Mouse (Mus musculus): ENCODE results near the gene Fchsd2. TPM values are rescaled to one million over a fixed set of nuclear protein-coding genes. Genes with fewer than 3 reads are reported as not detected.
A peak's percentile ranks its signal among the peaks of the same experiment; 100 is the strongest.

The Fchsd2 gene
- polyA plus RNA-seq, 1 experiment: 21.5 TPM

DNA sequence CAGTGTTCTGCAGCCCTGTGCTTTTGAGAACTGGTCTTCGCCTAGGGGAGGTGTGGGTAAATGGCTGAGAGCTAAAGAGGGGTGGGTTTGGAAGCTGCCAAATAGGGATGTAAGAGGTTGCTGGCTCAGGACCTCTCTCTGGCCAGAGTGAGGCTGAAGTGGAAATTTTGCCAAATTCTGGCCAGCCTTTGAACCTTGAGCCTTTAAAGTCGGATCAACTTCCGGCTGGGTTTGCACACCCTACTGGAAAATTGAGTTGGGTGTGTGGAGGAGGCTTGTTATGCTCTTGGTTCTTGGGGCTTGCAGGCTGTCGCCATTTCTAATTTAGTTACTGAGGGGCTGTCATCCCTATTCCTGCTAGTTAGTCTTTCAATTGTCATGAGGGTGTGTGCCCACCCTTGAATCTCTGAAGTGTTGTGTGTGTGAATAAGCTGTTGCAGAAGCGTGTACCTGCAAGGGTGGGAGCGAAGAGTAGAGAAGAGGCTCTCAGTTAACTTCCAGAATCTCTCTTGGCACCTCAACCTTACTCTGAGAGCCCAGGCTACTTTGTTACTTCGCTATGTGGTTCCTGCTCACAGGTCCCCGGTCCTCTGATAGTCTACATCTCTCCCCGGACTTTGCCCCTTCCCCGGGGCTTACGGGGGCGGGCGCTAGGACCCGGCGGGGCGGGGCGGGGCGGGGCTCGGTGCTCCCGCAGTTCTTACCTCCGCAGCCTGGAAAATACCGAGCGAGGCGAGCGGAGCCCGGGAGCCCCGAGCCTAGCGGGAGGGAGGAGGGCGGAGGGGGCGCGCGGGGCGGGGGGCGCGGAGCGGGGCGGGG, 227.9 kb downstream of the Fchsd2 start:
- WGBS: 7% methylated on average over 36 of the region's 37 CpGs
- peak in 1 of 2 experiments; percentile 23 for DNase-seq (ENCODE audit: low read depth in 1 of 2, low spot score in 2 of 2)
- Histone ChIP-seq H3K4me3 (ENCODE audit: extremely low read depth, insufficient read depth, insufficient read length) (peak overlapping the region; percentile 65), H3K27ac (ENCODE audit: insufficient read depth, low read length) (no peak overlapping the region), H3K4me1 (ENCODE audit: control insufficient read depth, insufficient read depth, insufficient read length) (peaks cover 21% of the 10 kb centered on the region; the same call in 1 of the 2 replicates), H3K27me3 (ENCODE audit: control insufficient read depth, insufficient read depth, low read length) (peaks cover 3% of the 10 kb centered on the region; the same call in 1 of the 2 replicates), H3K36me3 (ENCODE audit: control insufficient read depth, insufficient read depth, low read length) (no peaks in the 10 kb centered on the region)
- TF ChIP-seq POLR2A (IDR thresholded peaks at IDR 0.05; ENCODE audit: low read depth, low read length) (no peak), CTCF (IDR thresholded peaks at IDR 0.05; ENCODE audit: extremely low read depth, insufficient read depth, insufficient read length, insufficient replicate concordance) (no peak)

DNA sequence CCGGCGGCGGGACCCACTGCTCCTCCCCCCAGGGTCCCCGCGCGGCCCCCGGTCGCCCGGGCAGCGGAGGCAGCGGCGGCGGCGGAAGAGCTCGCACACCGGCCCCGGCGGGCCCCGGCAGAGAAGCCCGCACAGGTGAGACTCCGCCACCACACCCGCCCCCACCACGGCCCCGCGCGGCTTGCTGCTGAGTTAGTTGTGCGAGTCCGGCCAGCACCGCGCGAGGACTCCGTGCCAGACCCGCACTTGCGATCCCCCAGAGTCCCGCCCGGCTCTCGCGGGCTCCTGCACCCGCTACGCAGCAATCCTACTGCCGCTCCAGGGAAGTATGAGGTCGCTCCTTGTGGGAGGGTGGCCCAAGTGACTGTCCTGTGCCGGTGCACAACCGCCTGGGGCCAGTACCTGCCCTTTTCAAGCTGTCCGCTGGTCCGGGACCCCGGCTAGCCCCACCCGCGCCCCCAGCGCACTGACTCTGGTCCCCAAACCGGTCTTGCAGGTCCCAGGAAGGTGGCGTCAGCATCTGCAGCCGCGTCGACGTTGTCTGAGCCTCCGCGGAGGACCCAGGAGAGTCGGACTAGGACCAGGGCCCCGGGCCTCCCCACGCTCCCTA, 228.7 kb downstream of the Fchsd2 start:
- WGBS: 2% methylated on average over 60 of the region's 61 CpGs
- peak in 1 of 2 experiments; percentile 22 for DNase-seq (ENCODE audit: low read depth in 1 of 2, low spot score in 2 of 2)
- Histone ChIP-seq H3K4me1 (ENCODE audit: control insufficient read depth, insufficient read depth, insufficient read length) (peaks cover 16% of the 10 kb centered on the region; the same call in 1 of the 2 replicates), H3K36me3 (ENCODE audit: control insufficient read depth, insufficient read depth, low read length) (no peaks in the 10 kb centered on the region), H3K27me3 (ENCODE audit: control insufficient read depth, insufficient read depth, low read length) (peaks cover 3% of the 10 kb centered on the region; the same call in 1 of the 2 replicates), H3K27ac (ENCODE audit: insufficient read depth, low read length) (no peak overlapping the region), H3K4me3 (ENCODE audit: extremely low read depth, insufficient read depth, insufficient read length) (peak overlapping the region; percentile 65)
- TF ChIP-seq CTCF (IDR thresholded peaks at IDR 0.05; ENCODE audit: extremely low read depth, insufficient read depth, insufficient read length, insufficient replicate concordance) (no peak), POLR2A (IDR thresholded peaks at IDR 0.05; ENCODE audit: low read depth, low read length) (no peak)

DNA sequence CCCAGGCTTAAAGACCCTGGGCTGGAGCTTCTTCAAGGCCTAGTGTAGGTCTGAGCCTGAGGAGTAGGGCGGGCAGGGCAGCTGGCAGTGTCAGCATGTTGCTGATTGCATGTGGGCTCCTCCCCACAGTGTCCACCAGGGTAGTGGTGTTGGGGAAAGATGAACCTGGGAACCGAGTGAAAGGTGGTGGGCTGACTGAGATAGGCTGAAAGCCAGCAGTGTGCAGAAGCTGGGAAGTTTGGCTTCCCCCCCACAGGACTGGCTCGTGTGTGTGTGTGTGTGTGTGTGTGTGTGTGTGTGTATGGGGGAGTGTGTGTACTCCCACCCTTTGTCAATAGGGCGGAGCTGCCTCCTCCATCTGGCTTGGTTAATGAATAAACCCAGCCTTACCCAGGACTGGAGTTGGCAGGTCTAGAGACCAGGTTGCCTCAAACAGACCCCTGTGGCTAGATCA, 230.5 kb downstream of the Fchsd2 start:
- 73% methylated on average over 4 of the region's 4 CpGs for WGBS
- Histone ChIP-seq H3K4me3 (ENCODE audit: extremely low read depth, insufficient read depth, insufficient read length) (no peak overlapping the region), H3K27ac (ENCODE audit: insufficient read depth, low read length) (no peak overlapping the region), H3K27me3 (ENCODE audit: control insufficient read depth, insufficient read depth, low read length) (peaks cover 3% of the 10 kb centered on the region; the same call in 1 of the 2 replicates), H3K36me3 (ENCODE audit: control insufficient read depth, insufficient read depth, low read length) (no peaks in the 10 kb centered on the region), H3K4me1 (ENCODE audit: control insufficient read depth, insufficient read depth, insufficient read length) (peaks cover 16% of the 10 kb centered on the region; the same call in 1 of the 2 replicates)
- no peak for DNase-seq (ENCODE audit: low read depth in 1 of 2, low spot score in 2 of 2)
- TF ChIP-seq POLR2A (IDR thresholded peaks at IDR 0.05; ENCODE audit: low read depth, low read length) (no peak), CTCF (IDR thresholded peaks at IDR 0.05; ENCODE audit: extremely low read depth, insufficient read depth, insufficient read length, insufficient replicate concordance) (no peak)

DNA sequence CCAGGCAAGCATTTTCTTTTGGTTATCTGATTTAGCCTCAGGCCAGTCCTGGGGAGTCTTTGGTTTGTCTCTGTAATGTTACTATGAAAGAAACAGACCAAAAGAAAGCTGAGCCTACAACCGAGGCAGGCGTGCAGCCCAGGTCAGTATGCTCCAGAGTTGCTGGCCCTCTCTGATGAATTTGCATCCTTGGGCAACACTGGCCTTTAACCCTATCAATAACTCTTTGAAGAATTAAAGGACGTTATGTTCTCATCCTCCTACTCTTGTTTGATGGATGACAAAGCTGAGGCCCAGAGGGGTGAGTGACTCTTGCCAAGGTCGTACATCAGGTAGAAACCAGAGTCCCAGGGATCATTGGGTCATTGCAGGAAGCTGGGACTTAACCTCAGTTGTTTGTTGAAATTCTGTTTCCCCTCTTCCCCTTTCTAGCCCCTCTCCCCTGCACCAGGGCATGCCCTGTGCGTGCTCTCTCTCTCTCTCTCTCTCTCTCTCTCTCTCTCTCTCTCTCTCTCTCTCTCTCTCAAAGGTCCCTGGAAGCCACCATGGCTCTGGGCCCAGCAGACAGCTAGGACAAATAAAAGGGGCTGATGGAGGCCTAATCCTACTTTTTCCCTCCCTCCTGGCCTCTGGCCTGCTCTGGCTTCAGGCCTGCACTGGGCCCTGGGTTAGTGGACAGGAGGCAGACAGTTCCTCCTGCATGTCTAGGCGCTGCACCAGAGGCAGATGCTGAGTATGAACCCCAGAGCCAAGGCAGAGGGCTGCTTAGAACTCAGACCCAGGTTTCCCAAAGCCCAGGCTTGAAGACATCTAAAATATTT, 231.7 kb downstream of the Fchsd2 start:
- peaks cover 3% of the 10 kb centered on the region; the same call in 1 of the 2 replicates for H3K27me3 ChIP-seq (ENCODE audit: control insufficient read depth, insufficient read depth, low read length)
- H3K4me1 ChIP-seq (ENCODE audit: control insufficient read depth, insufficient read depth, insufficient read length): peaks cover 16% of the 10 kb centered on the region; the same call in 1 of the 2 replicates
- H3K4me3 ChIP-seq (ENCODE audit: extremely low read depth, insufficient read depth, insufficient read length): no peak overlapping the region
- no peak for DNase-seq (ENCODE audit: low read depth in 1 of 2, low spot score in 2 of 2)
- no peak overlapping the region for H3K27ac ChIP-seq (ENCODE audit: insufficient read depth, low read length)
- no peaks in the 10 kb centered on the region for H3K36me3 ChIP-seq (ENCODE audit: control insufficient read depth, insufficient read depth, low read length)
- TF ChIP-seq CTCF (IDR thresholded peaks at IDR 0.05; ENCODE audit: extremely low read depth, insufficient read depth, insufficient read length, insufficient replicate concordance) (no peak), POLR2A (IDR thresholded peaks at IDR 0.05; ENCODE audit: low read depth, low read length) (no peak)
- 83% methylated on average over 6 of the region's 6 CpGs for WGBS

DNA sequence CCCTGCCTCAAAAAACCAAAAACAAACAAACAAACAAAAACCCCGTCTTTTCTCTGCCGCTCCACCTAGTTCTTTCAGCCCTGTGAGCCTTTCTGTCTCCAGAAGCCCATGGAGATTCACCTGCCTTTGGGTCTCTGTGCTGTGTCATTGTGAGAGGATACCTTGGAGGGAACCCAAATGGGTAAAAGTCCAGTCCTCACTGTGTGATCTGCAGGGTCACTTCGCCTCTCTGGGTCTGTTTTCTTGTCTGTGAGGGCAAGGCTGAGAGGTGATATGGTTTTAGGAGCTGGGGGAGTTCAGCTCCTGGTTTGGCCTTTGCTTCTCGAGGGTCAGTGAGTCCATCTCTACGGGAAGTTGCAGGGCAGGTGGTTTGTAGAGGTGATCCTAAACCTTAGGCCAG, 233.3 kb downstream of the Fchsd2 start:
- Histone ChIP-seq H3K27me3 (ENCODE audit: control insufficient read depth, insufficient read depth, low read length) (peaks cover 2% of the 10 kb centered on the region; the same call in 1 of the 2 replicates), H3K4me1 (ENCODE audit: control insufficient read depth, insufficient read depth, insufficient read length) (peaks cover 13% of the 10 kb centered on the region; the same call in 1 of the 2 replicates), H3K36me3 (ENCODE audit: control insufficient read depth, insufficient read depth, low read length) (no peaks in the 10 kb centered on the region), H3K4me3 (ENCODE audit: extremely low read depth, insufficient read depth, insufficient read length) (no peak overlapping the region), H3K27ac (ENCODE audit: insufficient read depth, low read length) (no peak overlapping the region)
- no peak for DNase-seq (ENCODE audit: low read depth in 1 of 2, low spot score in 2 of 2)
- WGBS: 90% methylated on average over 5 of the region's 5 CpGs
- no peak for TF ChIP-seq POLR2A (IDR thresholded peaks at IDR 0.05; ENCODE audit: low read depth, low read length)
- TF ChIP-seq CTCF (IDR thresholded peaks at IDR 0.05; ENCODE audit: extremely low read depth, insufficient read depth, insufficient read length, insufficient replicate concordance): no peak

DNA sequence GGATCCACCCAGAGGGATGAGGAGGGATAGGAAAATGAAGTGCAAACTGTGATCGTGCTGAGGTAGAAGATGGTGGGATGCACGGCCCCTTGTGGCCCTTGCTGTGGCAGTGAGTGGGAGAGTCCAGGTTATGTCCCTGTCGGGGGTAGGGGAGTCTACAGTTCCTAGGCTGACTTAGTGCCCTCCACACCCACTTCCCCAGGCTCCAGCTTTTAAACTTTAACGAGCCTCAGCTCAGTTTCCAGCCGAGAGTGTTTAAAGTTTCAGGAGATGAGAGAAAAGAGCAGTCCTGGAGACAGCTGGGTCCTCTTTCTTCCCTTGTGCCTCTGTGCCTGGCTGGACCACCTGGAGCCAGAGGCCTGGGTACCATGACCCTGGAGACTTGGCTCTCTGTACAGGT, 234.6 kb downstream of the Fchsd2 start:
- no peak for DNase-seq (ENCODE audit: low read depth in 1 of 2, low spot score in 2 of 2)
- H3K36me3 ChIP-seq (ENCODE audit: control insufficient read depth, insufficient read depth, low read length): no peaks in the 10 kb centered on the region
- WGBS: 87% methylated on average over 5 of the region's 5 CpGs
- H3K27me3 ChIP-seq (ENCODE audit: control insufficient read depth, insufficient read depth, low read length): no peaks in the 10 kb centered on the region
- no peak overlapping the region for H3K4me3 ChIP-seq (ENCODE audit: extremely low read depth, insufficient read depth, insufficient read length)
- TF ChIP-seq POLR2A (IDR thresholded peaks at IDR 0.05; ENCODE audit: low read depth, low read length): no peak
- no peak for TF ChIP-seq CTCF (IDR thresholded peaks at IDR 0.05; ENCODE audit: extremely low read depth, insufficient read depth, insufficient read length, insufficient replicate concordance)
- peaks cover 5% of the 10 kb centered on the region; the same call in 1 of the 2 replicates for H3K4me1 ChIP-seq (ENCODE audit: control insufficient read depth, insufficient read depth, insufficient read length)
- H3K27ac ChIP-seq (ENCODE audit: insufficient read depth, low read length): no peak overlapping the region
